Mouse (Mus musculus) embryonic fibroblast, embryonic 13.5 days (primary cell): Measurements from ENCODE around the gene Sash3.

Experiments used
- CTCF ChIP-seq: IDR thresholded peaks from 2 replicates; pipeline ENCODE4 v1.5.1; 2011; ENCODE audit warnings: mild to moderate bottlenecking, control low read depth, low read length, moderate library complexity, borderline replicate concordance; ENCODE audit not compliant: insufficient read depth
- POLR2A ChIP-seq: IDR thresholded peaks from 2 replicates; pipeline ENCODE4 v1.6.1; 2011; ENCODE audit warnings: low read depth, mild to moderate bottlenecking, control low read depth, low read length, moderate library complexity

DNA sequence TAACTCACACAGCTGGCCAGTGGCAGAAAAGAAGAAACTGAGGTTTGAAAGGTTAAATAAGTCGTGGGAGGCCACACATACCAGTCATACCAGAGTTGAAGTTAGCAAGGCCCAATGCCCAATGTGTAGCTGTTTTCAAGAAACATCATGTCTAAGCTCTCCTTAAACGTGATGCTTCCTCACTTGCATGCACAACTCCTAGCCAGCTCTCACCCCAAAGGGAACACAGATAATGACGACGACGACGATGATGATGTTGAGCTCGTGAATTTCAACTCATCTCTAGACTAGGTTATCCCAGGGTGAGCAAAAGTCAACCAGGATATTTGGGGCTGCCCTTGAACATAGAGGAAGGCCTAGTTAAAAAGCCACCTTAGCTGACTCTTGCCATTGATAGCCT lies 5.9 kb downstream of the Sash3 start:
- TF ChIP-seq CTCF = no peak
- no peak for TF ChIP-seq POLR2A
